Mouse (Mus musculus): ENCODE data around the gene Rnf43.

The Rnf43 gene

DNA sequence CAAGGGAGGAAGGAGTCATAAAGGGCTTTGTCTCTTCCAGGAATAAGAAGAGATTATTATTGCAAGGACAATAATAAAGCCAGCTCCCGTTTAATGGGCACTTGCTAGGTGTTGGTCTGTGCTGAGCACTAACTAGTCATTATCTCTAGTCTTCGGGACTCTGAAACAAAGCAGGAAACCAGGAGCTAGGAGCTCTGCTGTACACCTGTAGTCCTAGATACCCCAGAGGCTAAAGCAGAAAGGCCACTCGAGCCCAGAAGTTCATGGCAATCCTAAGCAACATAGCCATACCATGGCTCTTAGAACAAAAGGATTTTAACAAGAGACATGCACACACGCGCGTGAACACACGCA is 47.7 kb downstream of the Rnf43 start:
- no peak for DNase-seq (ENCODE audit: low read depth, low spot score)

- DNase-seq (ENCODE audit: low read depth, low spot score): no peak
These were observed 49.7 kb downstream of the Rnf43 start for GRCm38 (mm10) chr11:87712188-87712587.

DNA sequence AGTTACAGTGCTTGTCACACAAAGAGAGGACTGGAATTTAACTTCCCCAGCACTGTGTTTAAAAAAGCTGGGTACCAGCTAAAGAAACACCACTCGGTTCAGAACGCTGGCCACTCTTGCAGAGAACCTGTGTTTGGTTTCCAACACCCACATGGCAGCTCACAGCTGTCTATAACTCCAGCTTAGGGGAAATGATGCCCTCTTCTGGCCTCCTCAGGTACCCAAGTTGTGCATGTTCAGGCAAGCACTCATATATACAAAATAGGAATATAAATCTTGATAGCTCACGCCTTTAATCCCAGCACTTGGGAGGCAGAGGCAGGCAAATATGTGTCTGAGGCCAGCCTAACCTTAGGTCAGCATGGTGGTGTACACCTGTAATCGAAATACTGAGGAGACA is 53.5 kb downstream of the Rnf43 start:
- no peak for DNase-seq (ENCODE audit: low read depth, low spot score)

- no peak for DNase-seq (ENCODE audit: low read depth, low spot score)
These were observed 57.0 kb downstream of the Rnf43 start for GRCm38 (mm10) chr11:87719526-87719925.

GRCm38 (mm10) chr11:87720324-87720723 is 57.8 kb downstream of the Rnf43 start:
- no peak for DNase-seq (ENCODE audit: low read depth, low spot score)

- no peak for DNase-seq (ENCODE audit: low read depth, low spot score)
These were observed 58.3 kb downstream of the Rnf43 start for GRCm38 (mm10) chr11:87720839-87721238.

- DNase-seq (ENCODE audit: low read depth, low spot score): no peak
These were observed 59.6 kb downstream of the Rnf43 start for GRCm38 (mm10) chr11:87722168-87722567.

- no peak for DNase-seq (ENCODE audit: low read depth, low spot score)
These were observed 60.4 kb downstream of the Rnf43 start for GRCm38 (mm10) chr11:87722891-87723290.

- no peak for DNase-seq (ENCODE audit: low read depth, low spot score)
These were observed 63.0 kb downstream of the Rnf43 start for GRCm38 (mm10) chr11:87725515-87725914.

DNA sequence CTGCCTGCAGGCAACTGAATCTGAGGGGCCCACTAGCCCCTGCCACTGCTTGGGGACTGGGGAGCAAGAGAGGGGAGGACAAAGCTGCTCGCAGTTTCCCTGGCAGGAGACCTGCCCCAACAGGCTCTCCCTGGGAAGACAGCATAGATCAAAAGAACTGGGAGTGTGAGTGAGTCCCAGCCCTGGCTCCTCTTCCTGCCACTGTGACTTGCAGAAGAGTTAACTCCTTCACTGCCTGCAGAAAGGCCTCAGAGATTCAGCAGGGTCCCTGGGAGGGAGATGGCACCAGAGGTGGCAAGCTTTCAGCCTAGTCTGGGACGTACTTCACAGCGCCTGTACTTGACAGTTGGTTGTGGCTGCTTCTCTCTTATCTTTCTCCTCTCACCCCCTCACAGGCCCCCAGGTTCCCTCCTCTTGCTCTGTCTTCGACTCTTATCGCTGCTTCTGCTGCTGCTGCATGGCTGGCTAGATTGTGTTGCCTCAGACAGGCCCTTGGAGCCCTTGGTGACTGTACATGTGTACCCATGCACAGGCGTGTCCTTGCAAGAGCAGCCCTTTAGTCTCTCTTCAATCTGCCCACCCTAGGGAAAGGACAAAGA is 63.5 kb downstream of the Rnf43 start:
- no peak for DNase-seq (ENCODE audit: low read depth, low spot score)

GRCm38 (mm10) chr11:87727021-87727420 is 64.5 kb downstream of the Rnf43 start:
- no peak for DNase-seq (ENCODE audit: low read depth, low spot score)

DNA sequence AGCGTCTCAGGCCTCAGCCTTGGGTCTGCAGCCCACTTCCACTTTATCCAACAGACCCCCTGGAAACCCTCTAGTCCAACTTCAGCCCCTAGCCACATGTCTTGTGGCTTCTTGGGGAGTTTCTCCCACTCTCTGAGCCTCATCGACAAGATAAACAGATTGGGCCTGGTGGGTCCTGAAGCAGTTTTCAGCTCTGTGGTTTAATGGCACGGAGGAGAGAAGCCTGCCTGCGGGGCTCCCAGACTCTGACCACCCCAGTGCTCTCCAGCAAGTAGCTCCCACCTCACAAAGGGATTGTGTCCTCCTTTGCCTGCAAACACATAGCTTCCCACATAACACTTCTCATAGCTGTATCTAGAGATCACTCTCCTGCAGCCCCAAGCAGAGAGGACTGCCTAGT is 64.9 kb downstream of the Rnf43 start:
- no peak for DNase-seq (ENCODE audit: low read depth, low spot score)

DNA sequence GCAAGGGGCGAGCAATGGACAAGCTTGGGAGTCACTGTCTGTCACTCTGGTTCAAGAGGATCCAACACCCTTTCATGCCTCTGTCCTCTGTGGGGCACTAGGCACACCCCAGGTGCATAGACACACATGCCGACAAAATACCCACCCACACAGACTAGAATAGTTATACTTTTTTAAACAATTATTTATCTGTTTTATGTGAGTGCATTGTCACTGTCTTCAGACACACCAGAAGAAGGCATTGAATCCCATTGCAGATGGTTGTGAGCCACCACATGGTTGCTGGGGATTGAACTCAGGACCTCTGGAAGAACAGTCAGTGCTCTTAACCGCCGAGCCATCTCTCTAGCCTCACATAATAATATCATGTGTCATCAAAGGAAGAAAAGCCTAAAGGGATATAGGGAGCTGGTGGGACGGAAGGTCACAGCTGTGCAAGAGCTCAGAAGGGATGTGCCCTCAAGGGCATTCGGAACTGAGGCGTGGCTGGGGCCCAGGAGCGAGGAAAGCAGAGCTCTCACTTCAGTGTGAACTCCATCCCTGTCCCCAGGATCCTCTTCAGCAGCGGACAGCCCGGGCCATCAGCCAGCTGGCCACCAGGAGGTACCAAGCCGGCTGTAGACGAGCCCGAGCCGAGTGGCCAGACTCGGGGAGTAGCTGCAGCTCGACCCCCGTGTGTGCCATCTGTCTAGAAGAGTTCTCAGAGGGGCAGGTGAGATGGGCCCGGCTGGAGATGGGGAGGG is 66.5 kb downstream of the Rnf43 start:
- DNase-seq (ENCODE audit: low read depth, low spot score): no peak

- DNase-seq (ENCODE audit: low read depth, low spot score): no peak
These were observed 67.2 kb downstream of the Rnf43 start for GRCm38 (mm10) chr11:87729593-87730185.

GRCm38 (mm10) chr11:87730652-87731310 is 68.3 kb downstream of the Rnf43 start:
- no peak for DNase-seq (ENCODE audit: low read depth, low spot score)

- no peak for DNase-seq (ENCODE audit: low read depth, low spot score)
These were observed 71.8 kb downstream of the Rnf43 start for GRCm38 (mm10) chr11:87734346-87734745.

GRCm38 (mm10) chr11:87735691-87736090 is 73.2 kb downstream of the Rnf43 start:
- no peak for DNase-seq (ENCODE audit: low read depth, low spot score)

DNA sequence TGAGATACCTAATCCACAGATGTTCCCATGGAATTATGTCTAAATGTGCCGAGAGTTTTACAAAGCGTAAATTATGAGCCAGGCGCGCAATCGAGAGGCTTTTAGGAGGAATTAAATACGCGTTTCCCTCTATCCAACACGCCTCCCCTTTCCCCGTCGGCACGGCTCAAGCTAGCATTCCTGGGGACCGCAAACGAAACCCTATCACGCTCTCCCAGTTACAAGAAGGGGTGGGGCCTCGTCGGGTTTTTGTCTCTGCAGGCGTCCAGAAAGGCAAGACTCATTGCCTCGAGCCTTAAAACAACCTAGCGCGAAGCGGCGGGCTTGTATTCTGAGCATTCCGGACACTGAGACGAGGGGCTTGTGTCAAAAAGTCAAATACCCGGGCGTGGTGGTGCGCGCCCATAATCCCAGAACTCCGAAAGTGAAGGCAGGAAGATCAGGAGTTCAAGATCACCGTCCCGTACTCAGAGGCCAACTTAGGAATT is 74.2 kb downstream of the Rnf43 start:
- peak; percentile 73 for DNase-seq (ENCODE audit: low read depth, low spot score)

GRCm38 (mm10) chr11:87737175-87737740 is 74.7 kb downstream of the Rnf43 start, which contains the start of gene Supt4a:
Gene Supt4a (plus strand): TSS chr11:87737552.
- peak; percentile 98 for DNase-seq (ENCODE audit: low read depth, low spot score)

DNA sequence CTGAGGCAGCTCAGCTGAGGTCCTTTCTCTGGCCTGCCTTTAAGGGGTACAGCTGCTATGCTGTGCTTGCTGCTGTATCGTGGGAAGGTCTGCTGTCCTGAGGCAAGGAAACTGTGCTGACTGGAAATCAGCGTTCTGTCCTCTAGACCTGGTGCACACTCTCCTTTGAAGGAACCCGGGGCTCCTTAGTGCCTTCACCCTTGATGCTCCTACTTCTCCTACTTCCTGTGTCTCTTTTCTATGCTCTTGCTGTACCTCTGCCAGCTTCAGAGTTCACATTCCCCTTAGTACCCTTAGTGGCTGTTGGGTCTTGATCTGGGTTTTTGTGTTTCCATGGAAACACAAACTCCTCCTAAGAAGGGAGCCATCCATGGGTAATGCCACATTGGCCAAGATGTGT is 81.2 kb downstream of the Rnf43 start:
- DNase-seq (ENCODE audit: low read depth, low spot score): no peak

DNA sequence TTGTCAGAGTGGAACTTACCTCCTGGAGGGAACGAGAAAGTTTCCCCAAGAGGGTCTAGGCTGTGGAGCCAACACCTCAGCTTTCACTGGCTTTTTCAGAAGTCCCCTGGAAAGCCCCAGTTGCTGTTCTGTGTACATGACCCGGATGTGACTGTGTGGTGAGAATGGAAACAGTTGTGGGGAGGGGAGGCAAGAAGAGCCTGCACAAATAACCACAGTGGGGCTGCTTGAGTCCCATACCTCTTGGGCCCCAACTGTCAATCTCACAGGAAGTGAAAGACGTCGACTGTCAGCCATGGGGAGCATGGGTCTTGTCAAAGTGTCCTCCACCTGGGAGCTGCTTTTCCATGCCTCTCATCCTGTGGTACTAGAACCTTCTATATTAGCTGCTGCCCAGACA is 82.4 kb downstream of the Rnf43 start:
- DNase-seq (ENCODE audit: low read depth, low spot score): no peak

Measured in brain, adult 2 months (tissue).